Mouse (Mus musculus) cerebellum, adult 2 months (tissue): ENCODE results near the gene Ppm1l. TPM values are rescaled to one million over a fixed set of nuclear protein-coding genes. Genes with fewer than 3 reads are reported as not detected.

Experiments
- DNase-seq, 2 experiments: peaks; one replicate each; pipeline ENCODE4 v3.0.0; 2021
- H3K27ac ChIP-seq: fragments of 200-500 bp; 2 replicates; pipeline ENCODE4 v1.5.1; 2012; ENCODE audit warnings: low read length, control low read depth, inconsistent platforms; ENCODE audit not compliant: insufficient read depth
- H3K27me3 ChIP-seq: fragments of 200-500 bp; 2 replicates; pipeline ENCODE4 v1.6.1; 2012; ENCODE audit warnings: inconsistent platforms, mild to moderate bottlenecking, low read length, moderate library complexity; ENCODE audit not compliant: control insufficient read depth, insufficient read depth
- H3K4me1 ChIP-seq: fragments of 200-500 bp; 2 replicates; pipeline ENCODE4 v1.6.1; 2011; ENCODE audit warnings: low read length; ENCODE audit not compliant: control insufficient read depth, insufficient read depth
- H3K4me3 ChIP-seq: fragments of 200-500 bp; replicated peaks from 2 replicates; pipeline ENCODE3; 2011; ENCODE audit warnings: mild to moderate bottlenecking, low read depth, low read length, control low read depth; ENCODE audit not compliant: insufficient read depth
- CTCF ChIP-seq: fragments of 200-500 bp; IDR thresholded peaks from 2 replicates; pipeline ENCODE4 v1.5.1; 2011; ENCODE audit warnings: low read depth, mild to moderate bottlenecking, control low read depth, low read length, moderate library complexity, borderline replicate concordance; ENCODE audit not compliant: insufficient read depth
- POLR2A ChIP-seq: fragments of 200-500 bp; IDR thresholded peaks from 2 replicates; pipeline ENCODE4 v1.6.1; 2011; ENCODE audit warnings: low read length, control low read depth, borderline replicate concordance; ENCODE audit not compliant: insufficient read depth
- WGBS: fragments of 180-500 bp; shearing (Covaris S2); methylation state at CpG from one replicate; pipeline ENCODE4 v1.1.7; 2018; 5-methylcytosine and 5-hydroxymethylcytosine counted together
- polyA plus RNA-seq: library from polyadenylated mRNA; depleted of rRNA; stranded (reverse); fragments of >200 nt; gene quantifications from 2 replicates; pipeline ENCODE4 v1.2.3, GENCODE M21; 2012

Ppm1l gene
- polyA plus RNA-seq, 1 experiment: 38.2 TPM

- H3K27me3 ChIP-seq: no peaks in the 10 kb centered on the region
- no peak for TF ChIP-seq CTCF
- TF ChIP-seq POLR2A: no peak
- peaks cover 19% of the 10 kb centered on the region; the same call in 1 of the 2 replicates for H3K4me1 ChIP-seq
- H3K4me3 ChIP-seq: no peak overlapping the region
- 80% methylated on average over 2 of the region's 2 CpGs for WGBS
- no peak for DNase-seq
- H3K27ac ChIP-seq: no peak overlapping the region
These were observed 38.0 kb downstream of the Ppm1l start for GRCm38 (mm10) chr3:69354681-69355080.

GRCm38 (mm10) chr3:69356078-69356665 lies 39.5 kb downstream of the Ppm1l start:
- DNase-seq: no peak
- 76% methylated on average over 7 of the region's 7 CpGs for WGBS
- TF ChIP-seq POLR2A: no peak
- no peak for TF ChIP-seq CTCF

GRCm38 (mm10) chr3:69356781-69357180 lies 40.1 kb downstream of the Ppm1l start:
- WGBS: 79% methylated on average over 5 of the region's 5 CpGs
- H3K4me1 ChIP-seq: peaks cover 19% of the 10 kb centered on the region
- H3K4me3 ChIP-seq: no peak overlapping the region
- TF ChIP-seq CTCF: no peak
- no peak for TF ChIP-seq POLR2A
- no peak overlapping the region for H3K27ac ChIP-seq
- no peaks in the 10 kb centered on the region for H3K27me3 ChIP-seq
- no peak for DNase-seq

More at GRCm38 (mm10) chr3:69356078-69356665, 39.5 kb downstream of the Ppm1l start:
- H3K4me3 ChIP-seq: no peak overlapping the region
- H3K27ac ChIP-seq: no peak overlapping the region
- H3K27me3 ChIP-seq: no peaks in the 10 kb centered on the region
- peaks cover 14% of the 10 kb centered on the region; the same call in 1 of the 2 replicates for H3K4me1 ChIP-seq

- Histone ChIP-seq H3K27me3 (no peaks in the 10 kb centered on the region), H3K27ac (no peak overlapping the region), H3K4me3 (no peak overlapping the region), H3K4me1 (peaks cover 25% of the 10 kb centered on the region)
- 66% methylated on average over 12 of the region's 12 CpGs for WGBS
- peak; percentile 54 to 63 for DNase-seq
- TF ChIP-seq CTCF: no peak
- no peak for TF ChIP-seq POLR2A
These were observed 41.4 kb downstream of the Ppm1l start for GRCm38 (mm10) chr3:69357897-69358619.

GRCm38 (mm10) chr3:69358620-69358964 lies 41.9 kb downstream of the Ppm1l start:
- TF ChIP-seq POLR2A: no peak
- TF ChIP-seq CTCF: no peak
- Histone ChIP-seq H3K27ac (no peak overlapping the region), H3K4me3 (no peak overlapping the region), H3K27me3 (no peaks in the 10 kb centered on the region), H3K4me1 (peaks cover 25% of the 10 kb centered on the region)
- WGBS: 97% methylated on average over 8 of the region's 8 CpGs
- DNase-seq: no peak

- no peaks in the 10 kb centered on the region for H3K27me3 ChIP-seq
- no peak overlapping the region for H3K4me3 ChIP-seq
- peaks cover 29% of the 10 kb centered on the region for H3K4me1 ChIP-seq
- no peak for TF ChIP-seq POLR2A
- no peak for TF ChIP-seq CTCF
- no peak overlapping the region for H3K27ac ChIP-seq
- DNase-seq: no peak
- WGBS: 80% methylated on average over 4 of the region's 4 CpGs
These were observed 43.7 kb downstream of the Ppm1l start for GRCm38 (mm10) chr3:69360263-69360895.

GRCm38 (mm10) chr3:69361487-69362349 lies 45.1 kb downstream of the Ppm1l start:
- peak overlapping the region; percentile 99 for H3K27ac ChIP-seq
- 17% methylated on average over 13 of the region's 13 CpGs for WGBS
- H3K27me3 ChIP-seq: no peaks in the 10 kb centered on the region
- H3K4me3 ChIP-seq: no peak overlapping the region
- peak; percentile 73 to 87 for DNase-seq
- TF ChIP-seq CTCF (no peak), POLR2A (no peak)
- H3K4me1 ChIP-seq: peaks cover 33% of the 10 kb centered on the region
